Mouse (Mus musculus): ENCODE results near the gene Zfp523. TPM values are rescaled to one million over a fixed set of nuclear protein-coding genes. Genes with fewer than 3 reads are reported as not detected.
A peak's percentile ranks its signal among the peaks of the same experiment; 100 is the strongest.

Zfp523 gene
- polyA plus RNA-seq, 1 experiment from 2014 or later, result 34.2 TPM

DNA sequence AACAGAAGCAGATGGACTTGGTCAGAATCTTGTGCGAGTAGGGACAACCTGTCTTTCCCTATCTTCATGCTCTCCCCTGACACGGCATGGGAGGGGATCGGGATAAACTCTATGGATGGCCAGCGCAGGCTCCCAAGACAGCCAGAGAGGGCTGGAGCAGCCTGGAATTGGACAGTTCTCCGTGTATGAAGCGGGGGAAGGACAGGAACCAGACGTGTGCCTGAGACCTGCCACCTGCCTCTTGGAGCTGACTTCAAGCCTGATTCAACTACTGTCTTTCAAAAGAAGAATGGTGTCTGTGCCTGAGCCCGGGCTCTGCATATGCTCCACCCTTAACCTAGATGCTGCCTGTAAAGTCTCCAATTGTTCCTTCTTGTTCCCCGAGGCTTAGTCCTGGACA is 4.2 kb upstream of the Zfp523 start:
- Histone ChIP-seq H3K4me3 (no peak overlapping the region), H3K27me3 (ENCODE audit: insufficient read depth, poor library complexity, severe bottlenecking) (0 out of 2 replicates have a peak, but pooled peaks cover 8% of the 10 kb centered on the region), H3K36me3 (peaks cover 4% of the 10 kb centered on the region; the same call in 1 of the 2 replicates), H3K27ac (peak overlapping the region; percentile 69; the same call in 1 of the 2 replicates), H3K9me3 (no peaks in the 10 kb centered on the region), H3K4me1 (peaks cover 59% of the 10 kb centered on the region)
- DNase-seq (ENCODE audit: low spot score), result no peak
- 45% methylated on average over 9 of the region's 9 CpGs for WGBS

DNA sequence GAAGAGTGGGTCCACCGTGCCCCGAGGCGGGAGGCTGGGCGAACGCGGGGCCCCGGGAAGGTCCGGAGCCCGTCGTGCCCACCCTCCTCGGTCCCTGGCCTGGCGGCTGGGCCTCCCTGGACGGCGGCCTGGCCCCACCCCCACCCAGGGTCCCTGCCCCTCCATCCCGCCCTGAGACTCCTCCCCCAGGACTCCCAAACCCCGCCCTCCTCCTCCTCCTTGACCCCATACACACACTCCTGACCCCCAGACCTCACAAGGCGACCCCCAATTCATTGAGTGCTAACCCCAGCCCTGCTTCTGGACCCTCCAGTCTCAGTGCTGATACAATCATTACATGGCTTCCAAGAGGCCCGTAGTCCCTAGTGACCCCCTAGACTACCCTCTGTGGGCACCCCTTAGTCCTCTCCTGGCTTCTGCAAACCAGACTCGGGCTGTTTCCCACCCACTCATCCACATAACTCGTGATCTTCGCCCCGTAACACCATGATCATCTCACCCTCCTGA is 664 bp downstream of the Zfp523 start:
- no peaks in the 10 kb centered on the region for H3K9me3 ChIP-seq
- H3K27me3 ChIP-seq (ENCODE audit: insufficient read depth, poor library complexity, severe bottlenecking), result 0 out of 2 replicates have a peak, but pooled peaks cover 7% of the 10 kb centered on the region
- peak overlapping the region; percentile 99 for H3K27ac ChIP-seq
- peak overlapping the region; percentile 95 for H3K4me3 ChIP-seq
- peaks cover 84% of the 10 kb centered on the region for H3K4me1 ChIP-seq
- no peaks in the 10 kb centered on the region for H3K36me3 ChIP-seq
- WGBS, result 9% methylated on average over 22 of the region's 22 CpGs
- no peak for DNase-seq (ENCODE audit: low spot score)

DNA sequence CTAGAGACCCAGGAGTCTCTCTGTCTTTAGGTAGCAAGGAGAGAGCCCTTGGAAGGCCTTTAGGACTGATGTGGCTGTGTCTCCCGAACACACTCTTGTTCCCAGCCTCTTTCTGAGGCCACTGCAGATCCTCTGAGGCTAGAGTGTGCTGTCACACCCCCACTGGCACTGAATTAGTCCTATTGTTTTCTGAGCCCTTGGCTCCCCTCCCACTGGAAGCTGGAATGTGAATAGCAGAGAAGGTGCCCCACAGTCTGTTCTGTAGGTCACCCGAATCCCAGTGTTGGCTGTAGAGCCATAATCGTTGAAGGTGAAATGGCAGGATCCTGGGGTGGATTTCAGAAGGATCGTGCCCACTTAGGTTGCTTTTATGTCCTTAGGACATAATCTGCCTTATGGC is 3.4 kb downstream of the Zfp523 start:
- Histone ChIP-seq H3K27ac (0 out of 2 replicates have a peak overlapping the region, but pooled peaks have one; percentile 42), H3K36me3 (0 out of 2 replicates have a peak, but pooled peaks cover 3% of the 10 kb centered on the region), H3K4me3 (no peak overlapping the region), H3K4me1 (peaks cover 79% of the 10 kb centered on the region), H3K9me3 (no peaks in the 10 kb centered on the region), H3K27me3 (ENCODE audit: insufficient read depth, poor library complexity, severe bottlenecking) (no peaks in the 10 kb centered on the region)
- DNase-seq (ENCODE audit: low spot score), result no peak
- 54% methylated on average over 4 of the region's 4 CpGs for WGBS

DNA sequence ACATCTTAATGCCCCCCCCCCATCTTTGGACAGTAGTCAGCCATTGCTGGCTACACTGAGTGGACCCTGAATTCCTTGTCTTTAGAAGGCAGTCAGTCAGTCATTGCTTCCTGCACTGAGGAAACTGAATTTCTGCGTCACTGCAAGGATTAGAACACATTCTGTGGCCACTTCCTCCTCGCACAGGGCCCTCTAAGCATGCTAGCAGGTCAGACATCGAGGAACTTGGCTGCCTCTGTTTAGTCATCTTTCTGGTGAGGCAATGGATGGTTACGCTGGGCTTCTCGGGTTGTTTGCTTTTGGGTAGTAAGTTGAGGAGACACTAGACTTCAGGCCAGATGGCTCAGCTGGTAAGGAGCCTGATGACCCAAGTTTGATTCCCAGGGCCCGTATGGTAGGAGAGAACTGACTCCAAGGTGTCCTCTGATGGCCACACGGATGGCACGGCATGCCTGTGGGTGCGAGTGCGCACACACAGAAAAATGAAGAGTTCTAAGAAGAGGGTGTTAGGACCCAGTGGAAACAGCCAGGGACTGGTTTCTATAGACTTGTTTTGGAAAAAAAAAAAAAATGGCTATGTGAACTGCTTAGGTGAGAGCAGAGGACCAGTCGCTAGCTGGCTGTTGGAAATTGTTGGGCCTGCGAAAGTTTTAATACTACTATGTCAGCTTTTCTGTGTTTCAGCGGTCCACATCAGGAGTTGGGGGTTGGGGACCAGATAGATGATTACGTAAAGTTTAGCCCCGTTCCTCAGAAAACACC is 4.0 kb downstream of the Zfp523 start:
- H3K27ac ChIP-seq, result peak overlapping the region; percentile 42; the same call in 1 of the 2 replicates
- H3K4me1 ChIP-seq, result peaks cover 80% of the 10 kb centered on the region
- no peaks in the 10 kb centered on the region for H3K9me3 ChIP-seq
- no peaks in the 10 kb centered on the region for H3K27me3 ChIP-seq (ENCODE audit: insufficient read depth, poor library complexity, severe bottlenecking)
- no peak for DNase-seq (ENCODE audit: low spot score)
- 81% methylated on average over 15 of the region's 15 CpGs for WGBS
- no peak overlapping the region for H3K4me3 ChIP-seq
- 0 out of 2 replicates have a peak, but pooled peaks cover 3% of the 10 kb centered on the region for H3K36me3 ChIP-seq

DNA sequence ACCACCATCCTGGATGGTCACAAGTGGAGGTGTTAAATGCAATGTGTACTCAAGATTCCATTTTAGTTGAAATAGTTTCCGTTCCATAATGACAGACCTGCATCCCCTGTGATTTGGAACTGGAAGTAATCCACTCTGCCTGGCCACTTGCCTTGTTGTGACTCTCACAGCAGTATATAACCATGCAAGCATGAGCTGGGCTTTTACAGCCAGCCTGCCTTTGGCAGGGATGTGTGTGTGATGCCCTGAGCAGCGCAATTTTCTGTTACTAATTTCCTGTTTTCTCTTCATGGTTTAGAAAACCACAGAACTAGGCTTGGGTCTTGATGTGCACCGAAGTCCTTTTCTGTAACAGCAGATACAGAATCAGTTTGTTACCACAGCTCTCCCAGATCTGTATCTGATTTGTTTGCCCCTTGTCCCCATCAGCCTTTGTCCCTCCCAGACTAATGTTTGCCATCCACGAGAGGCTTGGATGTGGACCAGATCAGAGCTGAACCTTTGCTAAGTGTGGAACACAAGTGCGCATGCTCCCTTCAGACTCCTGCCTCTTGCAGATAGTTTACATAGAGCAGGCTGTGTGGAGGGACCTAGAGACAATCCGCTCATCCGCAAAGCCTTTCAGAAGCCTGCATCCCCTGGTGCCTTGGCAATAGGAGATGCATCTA is 8.2 kb downstream of the Zfp523 start:
- H3K9me3 ChIP-seq, result no peaks in the 10 kb centered on the region

GRCm38 (mm10) chr17:28188313-28188712 is 11.4 kb downstream of the Zfp523 start:
- 81% methylated on average over 5 of the region's 5 CpGs for WGBS
- Histone ChIP-seq H3K9me3 (no peaks in the 10 kb centered on the region), H3K4me3 (no peak overlapping the region), H3K4me1 (peaks cover 19% of the 10 kb centered on the region), H3K27me3 (ENCODE audit: insufficient read depth, poor library complexity, severe bottlenecking) (no peaks in the 10 kb centered on the region), H3K27ac (no peak overlapping the region), H3K36me3 (peaks cover 34% of the 10 kb centered on the region)
- DNase-seq (ENCODE audit: low spot score), result no peak

More for the DNA sequence above, 8.2 kb downstream of the Zfp523 start:
- WGBS, result 73% methylated on average over 7 of the region's 7 CpGs
- DNase-seq (ENCODE audit: low spot score), result no peak
- Histone ChIP-seq H3K4me3 (no peak overlapping the region), H3K36me3 (peaks cover 8% of the 10 kb centered on the region), H3K27ac (no peak overlapping the region), H3K4me1 (peaks cover 51% of the 10 kb centered on the region), H3K27me3 (ENCODE audit: insufficient read depth, poor library complexity, severe bottlenecking) (no peaks in the 10 kb centered on the region)

DNA sequence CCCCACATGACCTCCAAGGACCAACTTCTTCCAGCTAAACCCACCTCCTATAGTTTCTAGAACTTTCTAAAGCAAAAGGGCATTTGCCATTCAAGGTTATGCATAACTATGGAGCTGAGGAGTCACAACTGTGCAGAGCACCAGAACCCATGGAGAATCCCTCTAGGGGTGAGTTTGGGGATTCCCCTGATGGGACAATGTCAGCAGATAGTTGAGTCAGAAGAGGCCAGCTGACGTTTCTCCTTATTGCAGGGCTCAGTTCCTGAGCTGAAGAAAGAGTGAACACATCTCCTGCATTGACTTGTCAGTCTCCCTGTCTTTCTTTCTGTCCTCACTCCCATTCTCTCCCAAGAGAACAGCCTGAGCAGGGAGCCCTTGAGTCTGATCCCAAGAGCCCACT is 15.8 kb downstream of the Zfp523 start:
- WGBS, result 68% methylated on average over 1 of the region's 1 CpGs
- H3K9me3 ChIP-seq, result no peaks in the 10 kb centered on the region
- H3K27me3 ChIP-seq (ENCODE audit: insufficient read depth, poor library complexity, severe bottlenecking), result no peaks in the 10 kb centered on the region
- no peak for DNase-seq (ENCODE audit: low spot score)
- 0 out of 2 replicates have a peak, but pooled peaks cover 5% of the 10 kb centered on the region for H3K4me1 ChIP-seq
- H3K27ac ChIP-seq, result no peak overlapping the region
- H3K36me3 ChIP-seq, result peaks cover 72% of the 10 kb centered on the region
- H3K4me3 ChIP-seq, result no peak overlapping the region

GRCm38 (mm10) chr17:28193559-28193958 is 16.6 kb downstream of the Zfp523 start:
- no peak for DNase-seq (ENCODE audit: low spot score)
- Histone ChIP-seq H3K9me3 (no peaks in the 10 kb centered on the region), H3K27me3 (ENCODE audit: insufficient read depth, poor library complexity, severe bottlenecking) (no peaks in the 10 kb centered on the region), H3K36me3 (peaks cover 79% of the 10 kb centered on the region), H3K4me3 (no peak overlapping the region), H3K4me1 (0 out of 2 replicates have a peak, but pooled peaks cover 5% of the 10 kb centered on the region), H3K27ac (no peak overlapping the region)
- WGBS, result 76% methylated on average over 3 of the region's 3 CpGs

DNA sequence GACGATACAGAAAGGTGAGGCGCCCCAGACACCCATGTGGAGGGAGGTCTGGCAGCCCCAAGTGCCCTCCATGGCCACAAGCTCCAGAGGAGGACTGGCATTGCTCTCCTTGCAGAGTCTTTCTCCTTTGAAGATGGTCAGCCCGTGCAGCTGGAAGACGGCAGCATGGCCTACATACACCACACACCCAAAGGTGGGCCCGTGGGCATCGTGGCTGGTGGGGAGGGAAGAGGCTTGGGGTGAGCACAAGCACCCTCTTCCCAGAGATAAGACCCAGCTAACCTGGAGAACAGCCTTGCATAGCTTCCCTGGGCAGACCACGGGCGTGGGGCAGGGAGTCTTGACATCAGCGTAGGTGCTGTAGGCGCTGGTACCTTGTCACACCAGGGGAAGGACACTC is 18.1 kb downstream of the Zfp523 start:
- WGBS, result 89% methylated on average over 10 of the region's 10 CpGs
- no peak for DNase-seq (ENCODE audit: low spot score)
- H3K27me3 ChIP-seq (ENCODE audit: insufficient read depth, poor library complexity, severe bottlenecking), result no peaks in the 10 kb centered on the region
- H3K4me3 ChIP-seq, result no peak overlapping the region
- no peaks in the 10 kb centered on the region for H3K9me3 ChIP-seq
- no peak overlapping the region for H3K27ac ChIP-seq
- peaks cover 86% of the 10 kb centered on the region for H3K36me3 ChIP-seq
- 0 out of 2 replicates have a peak, but pooled peaks cover 5% of the 10 kb centered on the region for H3K4me1 ChIP-seq

DNA sequence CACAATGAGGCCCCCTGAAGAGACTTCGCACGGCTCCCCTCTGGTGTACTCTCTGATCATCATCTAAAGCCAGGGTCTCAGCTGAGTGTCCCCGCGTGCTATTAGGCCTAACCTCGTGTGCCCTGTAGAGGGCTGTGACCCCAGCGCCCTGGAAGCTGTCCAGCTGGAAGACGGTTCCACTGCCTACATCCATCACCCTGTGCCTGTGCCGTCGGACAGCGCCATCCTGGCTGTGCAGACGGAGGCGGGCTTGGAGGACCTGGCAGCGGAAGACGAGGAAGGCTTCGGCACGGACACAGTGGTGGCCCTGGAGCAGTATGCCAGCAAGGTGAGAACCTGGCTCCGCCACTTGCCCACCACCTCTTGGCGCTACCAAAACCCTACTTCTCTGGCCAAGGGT is 20.7 kb downstream of the Zfp523 start:
- no peak for DNase-seq (ENCODE audit: low spot score)
- peaks cover 5% of the 10 kb centered on the region; the same call in 1 of the 2 replicates for H3K4me1 ChIP-seq
- H3K27me3 ChIP-seq (ENCODE audit: insufficient read depth, poor library complexity, severe bottlenecking), result no peaks in the 10 kb centered on the region
- H3K4me3 ChIP-seq, result no peak overlapping the region
- H3K27ac ChIP-seq, result no peak overlapping the region
- H3K36me3 ChIP-seq, result peaks cover 89% of the 10 kb centered on the region
- WGBS, result 83% methylated on average over 18 of the region's 18 CpGs
- no peaks in the 10 kb centered on the region for H3K9me3 ChIP-seq

- Histone ChIP-seq H3K36me3 (peaks cover 62% of the 10 kb centered on the region), H3K4me1 (peaks cover 16% of the 10 kb centered on the region), H3K27ac (no peak overlapping the region), H3K27me3 (ENCODE audit: insufficient read depth, poor library complexity, severe bottlenecking) (peaks cover 8% of the 10 kb centered on the region; the same call in 1 of the 2 replicates), H3K9me3 (no peaks in the 10 kb centered on the region), H3K4me3 (no peak overlapping the region)
- 84% methylated on average over 14 of the region's 14 CpGs for WGBS
- DNase-seq (ENCODE audit: low spot score), result no peak
Observed at GRCm38 (mm10) chr17:28201982-28202381, 25.1 kb downstream of the Zfp523 start.

DNA sequence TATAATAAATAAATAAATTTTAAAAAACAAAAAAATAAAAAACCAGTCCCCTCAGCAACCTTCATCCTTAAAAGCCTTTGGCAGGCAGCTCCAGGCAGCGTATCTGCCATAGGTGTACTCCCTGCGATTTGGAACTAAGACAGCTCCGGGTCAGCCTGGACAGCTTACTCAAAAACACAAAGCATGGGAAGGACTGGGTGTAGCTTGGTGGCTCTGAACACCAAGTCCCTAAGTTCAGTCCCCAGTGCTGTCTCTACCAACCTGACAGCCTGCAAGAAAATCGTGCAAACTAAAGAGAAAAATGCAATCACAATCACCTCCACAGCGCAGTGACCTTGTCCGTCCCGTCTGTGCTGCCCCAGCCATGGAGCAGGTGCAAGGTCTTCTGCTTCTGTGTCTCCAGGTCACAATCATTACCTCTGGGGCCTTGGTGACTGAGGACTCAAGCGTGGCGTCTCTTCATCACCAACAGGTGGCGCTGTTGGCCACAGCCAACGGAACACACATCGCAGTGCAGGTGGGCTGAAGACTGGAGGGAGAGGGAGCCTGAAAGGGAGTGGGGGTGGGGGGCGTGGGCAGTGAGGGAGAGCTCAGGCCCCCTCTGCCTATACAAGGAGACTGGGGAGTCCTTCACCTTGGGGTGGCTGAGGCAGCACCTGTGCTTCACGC is 27.3 kb downstream of the Zfp523 start:
- no peak overlapping the region; the same call in 1 of the 2 replicates for H3K27ac ChIP-seq
- WGBS, result 35% methylated on average over 14 of the region's 14 CpGs
- peaks cover 28% of the 10 kb centered on the region for H3K4me1 ChIP-seq
- no peaks in the 10 kb centered on the region for H3K9me3 ChIP-seq
- no peak overlapping the region for H3K4me3 ChIP-seq
- peaks cover 43% of the 10 kb centered on the region for H3K36me3 ChIP-seq
- H3K27me3 ChIP-seq (ENCODE audit: insufficient read depth, poor library complexity, severe bottlenecking), result peaks cover 17% of the 10 kb centered on the region; the same call in 1 of the 2 replicates
- DNase-seq (ENCODE audit: low spot score), result no peak
